Comparison of ENCODE assay signal across 8 mouse cellular contexts in genomic region chr2:128699201-128699885, GRCm38 (mm10). TPM values are rescaled to one million over a fixed set of nuclear protein-coding genes. Genes with fewer than 3 reads are reported as not detected.
DNase-seq lines count a peak whose midpoint lies in the region; ATAC-seq and TF ChIP-seq lines count a peak whose summit lies in the region.

No protein-coding gene starts in this region.

- H3K27ac ChIP-seq in heart, postnatal 0 days (ENCODE audit: low read depth): peak overlapping the region; percentile 91
- H3K27ac ChIP-seq in midbrain, embryonic 11.5 days (ENCODE audit: low read depth, low read length): no peak overlapping the region

- H3K27me3 ChIP-seq in heart, postnatal 0 days (ENCODE audit: control insufficient read depth, insufficient read depth, low read length): no peaks in the 10 kb centered on the region
- no peaks in the 10 kb centered on the region; the same call in 1 of the 2 replicates for H3K27me3 ChIP-seq in midbrain, embryonic 11.5 days (ENCODE audit: control insufficient read depth, insufficient read depth, low read length)

- H3K9me3 ChIP-seq in heart, postnatal 0 days (replicated peaks; ENCODE audit: control insufficient read depth, low read length): no peaks in the 10 kb centered on the region
- no peaks in the 10 kb centered on the region for H3K9me3 ChIP-seq in midbrain, embryonic 11.5 days (ENCODE audit: control insufficient read depth, low read length)

- peak overlapping the region; percentile 82 for H3K4me2 ChIP-seq in heart, postnatal 0 days (ENCODE audit: low read depth, low read length)
- peak overlapping the region; percentile 80 for H3K4me2 ChIP-seq in midbrain, embryonic 11.5 days

- peak overlapping the region; percentile 63 for H3K9ac ChIP-seq in heart, postnatal 0 days (replicated peaks; ENCODE audit: low read depth, low read length)
- peak overlapping the region; percentile 58 for H3K9ac ChIP-seq in midbrain, embryonic 11.5 days (ENCODE audit: low read length)

- H3K36me3 ChIP-seq in heart, postnatal 0 days (replicated peaks; ENCODE audit: control insufficient read depth, insufficient read depth, low read length): no peaks in the 10 kb centered on the region
- no peaks in the 10 kb centered on the region for H3K36me3 ChIP-seq in midbrain, embryonic 11.5 days (ENCODE audit: control insufficient read depth, insufficient read depth, low read length)

- ATAC-seq in heart, postnatal 0 days (ENCODE audit: insufficient read depth, low read depth): peak; percentile 16
- ATAC-seq in midbrain, embryonic 11.5 days (ENCODE audit: low FRiP score): no peak; the same call in 1 of the 2 replicates
- ATAC-seq in cerebellum, adult (ENCODE audit: insufficient number of reproducible peaks, low FRiP score, low TSS enrichment): no peak

- TF ChIP-seq POLR2A in lung, adult 2 months (IDR thresholded peaks at IDR 0.05; ENCODE audit: borderline replicate concordance, extremely low read depth, low read depth, low read length): 0 out of 2 replicates have a peak, but pooled peaks have one; percentile 15

- H3K4me1 ChIP-seq in lung, adult 2 months (ENCODE audit: control insufficient read depth, insufficient read depth, low read length): no peaks in the 10 kb centered on the region; the same call in 1 of the 2 replicates
- H3K4me1 ChIP-seq in heart, postnatal 0 days (ENCODE audit: control insufficient read depth, insufficient read depth): no peaks in the 10 kb centered on the region
- peaks cover 4% of the 10 kb centered on the region; the same call in 1 of the 2 replicates for H3K4me1 ChIP-seq in midbrain, embryonic 11.5 days (ENCODE audit: control insufficient read depth, insufficient read depth, low read length)

- 3% methylated on average over 24 of the region's 24 CpGs for WGBS in lung, adult 2 months
- 2% methylated on average over 24 of the region's 24 CpGs for WGBS in heart, postnatal 0 days
- WGBS in midbrain, embryonic 11.5 days: under 1% methylated on average over 24 of the region's 24 CpGs

- TF ChIP-seq CTCF in lung, adult 2 months (IDR thresholded peaks at IDR 0.05; ENCODE audit: insufficient read depth, low read length): no peak
- no peak for TF ChIP-seq CTCF in heart, postnatal 0 days (IDR thresholded peaks at IDR 0.05; ENCODE audit: low read depth)

- peak overlapping the region; percentile 68 for H3K4me3 ChIP-seq in lung, adult 2 months (replicated peaks; ENCODE audit: extremely low read depth, low read depth, low read length)
- H3K4me3 ChIP-seq in heart, postnatal 0 days (ENCODE audit: low read depth, low read length): peak overlapping the region; percentile 72
- H3K4me3 ChIP-seq in midbrain, embryonic 11.5 days (ENCODE audit: low read depth, low read length): peak overlapping the region; percentile 41

- no peak for TF ChIP-seq EP300 in heart, postnatal 0 days (IDR thresholded peaks at IDR 0.05; ENCODE audit: low read depth)

- peak; percentile 61 for DNase-seq in lung, adult 2 months
- no peak for DNase-seq in lung, adult 18-20 months
- DNase-seq in embryo, embryonic 10.5 days (ENCODE audit: low spot score): peak; percentile 74
- peak; percentile 40 for DNase-seq in heart, postnatal 0 days (ENCODE audit: low spot score)
- DNase-seq in kidney, postnatal 36 days: peak; percentile 82 to 84
- DNase-seq in midbrain, embryonic 11.5 days (ENCODE audit: low spot score, missing footprints): peak; percentile 95
- DNase-seq in layer of hippocampus, postnatal 36 days: no peak

RNA-seq across cellular contexts. Expression of gene Mertk, which starts 0.6 kb away (rescaled TPM):
- polyA plus RNA-seq in lung, adult 2 months (2012; rRNA removed): 9.9 and 12.6 TPM in 2 replicates
- 4.6 and 6.1 TPM in 2 replicates for total RNA-seq in heart, postnatal 0 days (2014; rRNA removed; ENCODE audit: low replicate concordance)
- polyA plus RNA-seq in heart, postnatal 0 days (2015; fragmentation: Nextera tagmentation; extraction: Ambion mirVana): 2.3 TPM in 2 replicates
- polyA plus RNA-seq in midbrain, embryonic 11.5 days (2014; fragmentation: Nextera tagmentation; extraction: Ambion mirVana): 3.0 and 4.3 TPM in 2 replicates
- total RNA-seq in layer of hippocampus, postnatal 36 days (2021): 10 to 100 TPM; 26.2 to 44.1 TPM

RNA-seq across cellular contexts. Expression of gene Anapc1, which starts 12.2 kb away (rescaled TPM):
- 46.5 and 48.1 TPM in 2 replicates for polyA plus RNA-seq in lung, adult 2 months (2012; rRNA removed)
- 33.8 and 69.5 TPM in 2 replicates for total RNA-seq in heart, postnatal 0 days (2014; rRNA removed; ENCODE audit: low replicate concordance)
- 14.1 and 16.1 TPM in 2 replicates for polyA plus RNA-seq in heart, postnatal 0 days (2015; fragmentation: Nextera tagmentation; extraction: Ambion mirVana)
- 86.5 and 100 TPM in 2 replicates for polyA plus RNA-seq in midbrain, embryonic 11.5 days (2014; fragmentation: Nextera tagmentation; extraction: Ambion mirVana)
- total RNA-seq in layer of hippocampus, postnatal 36 days (2021): 10 to 100 TPM; 63.0 to 71.0 TPM

Comparison
In these comparisons a context has a peak if more than half of its experiments do, and no peak if none do; other contexts are left out.
1. DNase-seq: peak in lung, adult 2 months (single experiment), embryo, embryonic 10.5 days (single experiment), heart, postnatal 0 days (single experiment), kidney, postnatal 36 days (2 of 2) and midbrain, embryonic 11.5 days (single experiment); none in lung, adult 18-20 months (0 of 2) and layer of hippocampus, postnatal 36 days (0 of 2).
2. Peak in every context shown above with its lines, with median percentiles within 50 percentile points of each other: H3K4me3 ChIP-seq.